Mouse (Mus musculus) myocyte (in vitro differentiated cells): ENCODE measurements around the gene Atp11a.

ENCODE experiments used
- MAX ChIP-seq: IDR thresholded peaks from one replicate; pipeline ENCODE4 v1.6.1; 2011; ENCODE audit warnings: low read depth, mild to moderate bottlenecking, control low read depth
- POLR2A ChIP-seq: IDR thresholded peaks from one replicate; pipeline ENCODE4 v1.6.1; 2011; ENCODE audit warnings: low read depth, mild to moderate bottlenecking, control low read depth, moderate library complexity; ENCODE audit not compliant: insufficient read length

DNA sequence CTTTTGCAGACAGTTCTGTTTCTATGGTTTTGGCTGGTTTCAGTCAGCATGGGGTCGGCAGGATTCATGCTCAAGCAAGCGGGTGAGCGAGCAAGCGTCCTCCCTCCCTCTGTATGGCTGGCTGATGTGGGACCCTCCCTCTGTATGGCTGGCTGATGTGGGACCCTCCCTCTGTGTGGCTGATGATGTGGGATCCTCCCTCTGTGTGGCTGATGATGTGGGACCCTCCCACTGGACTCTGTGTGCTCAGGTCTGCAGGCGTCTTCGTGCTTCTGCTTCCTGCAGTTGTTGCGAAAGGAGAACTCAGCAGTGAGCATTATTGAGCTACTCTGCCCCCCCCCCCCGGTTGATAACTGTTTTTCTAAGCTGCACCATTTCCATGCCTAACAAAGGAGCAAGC is 30.6 kb downstream of the Atp11a start:
- TF ChIP-seq POLR2A (no peak), MAX (no peak)
